24 mouse cellular contexts compared by ENCODE assay signal in the genomic region with DNA sequence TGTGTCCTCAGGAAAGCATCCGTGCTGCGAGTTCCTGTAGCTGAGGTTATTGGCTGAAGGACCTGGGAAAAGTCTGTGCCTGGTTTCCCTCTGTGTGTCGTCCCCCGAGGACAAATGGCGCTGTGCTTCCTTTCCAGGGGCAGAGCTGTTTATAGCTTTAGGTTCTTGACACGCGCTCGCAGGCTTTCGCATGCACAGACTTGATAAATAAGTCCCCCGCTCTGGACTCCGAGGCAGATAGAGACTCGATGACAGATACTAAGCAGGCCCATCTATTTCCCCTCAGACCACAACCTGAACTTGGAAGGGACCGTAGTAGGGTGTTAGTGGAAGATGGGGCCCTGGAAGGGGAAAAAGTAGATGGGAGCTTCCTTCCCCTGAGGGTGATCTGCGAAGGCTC.
DNase-seq lines count a peak whose midpoint lies in the region; ATAC-seq and TF ChIP-seq lines count a peak whose summit lies in the region.
"Had no signal": no experiment of that assay in that cellular context is flagged by ENCODE, and none has a peak within 500 bp of the region (broad histone marks: within the 10 kb centered on the region; RNA-seq: fewer than 3 reads in every experiment).

No protein-coding gene starts in this region.

- no peaks in the 10 kb centered on the region for H3K9me3 ChIP-seq in heart, embryonic 13.5 days
- no peaks in the 10 kb centered on the region for H3K9me3 ChIP-seq in liver, embryonic 11.5 days (ENCODE audit: control insufficient read depth, low read length)
- H3K9me3 ChIP-seq: forebrain, embryonic 10.5 days; kidney, embryonic 15.5 days; midbrain, embryonic 12.5 days; neural tube, embryonic 15.5 days had no signal

- 9% methylated on average over 14 of the region's 14 CpGs for WGBS in heart, embryonic 13.5 days
- WGBS in liver, adult 2 months: 82% methylated on average over 14 of the region's 14 CpGs
- WGBS in liver, embryonic 11.5 days: 58% methylated on average over 14 of the region's 14 CpGs

- TF ChIP-seq CTCF in liver, adult 2 months (IDR thresholded peaks at IDR 0.05; ENCODE audit: low read depth, low read length): no peak

- TF ChIP-seq POLR2A in liver, adult 2 months (IDR thresholded peaks at IDR 0.05; ENCODE audit: extremely low read depth, insufficient read depth, low read length): no peak

- ATAC-seq in heart, embryonic 13.5 days (ENCODE audit: extremely low read depth, insufficient number of reproducible peaks, low FRiP score, low TSS enrichment): peak; percentile 43; the same call in 1 of the 2 replicates
- no peak for ATAC-seq in liver, embryonic 11.5 days (replicated peaks; ENCODE audit: low FRiP score)
- ATAC-seq: liver, postnatal 0 days had no signal

- H3K4me2 ChIP-seq in heart, embryonic 13.5 days: peak overlapping the region; percentile 55
- no peak overlapping the region for H3K4me2 ChIP-seq in liver, embryonic 11.5 days
- H3K4me2 ChIP-seq: hindbrain, embryonic 14.5 days; kidney, embryonic 15.5 days; midbrain, embryonic 12.5 days; neural tube, embryonic 15.5 days had no signal

- peaks cover 24% of the 10 kb centered on the region for H3K27me3 ChIP-seq in heart, embryonic 13.5 days (replicated peaks)
- no peaks in the 10 kb centered on the region for H3K27me3 ChIP-seq in liver, adult 2 months (ENCODE audit: control insufficient read depth, insufficient read depth, low read length)
- no peaks in the 10 kb centered on the region for H3K27me3 ChIP-seq in liver, embryonic 11.5 days (replicated peaks; ENCODE audit: control insufficient read depth, insufficient read depth, low read length)
- H3K27me3 ChIP-seq: kidney, embryonic 15.5 days; midbrain, embryonic 12.5 days; neural tube, embryonic 15.5 days had no signal

- no peaks in the 10 kb centered on the region for H3K36me3 ChIP-seq in heart, embryonic 13.5 days
- H3K36me3 ChIP-seq in liver, adult 2 months (ENCODE audit: control insufficient read depth, insufficient read depth, low read length): no peaks in the 10 kb centered on the region
- no peaks in the 10 kb centered on the region for H3K36me3 ChIP-seq in liver, embryonic 11.5 days (ENCODE audit: control insufficient read depth, insufficient read depth, low read length)
- H3K36me3 ChIP-seq: forebrain, embryonic 10.5 days; kidney, embryonic 15.5 days; midbrain, embryonic 12.5 days; neural tube, embryonic 15.5 days had no signal

- peaks cover 100% of the 10 kb centered on the region for H3K4me1 ChIP-seq in heart, embryonic 13.5 days
- H3K4me1 ChIP-seq in liver, adult 2 months (ENCODE audit: control insufficient read depth, insufficient read depth, low read length): no peaks in the 10 kb centered on the region
- H3K4me1 ChIP-seq in liver, embryonic 11.5 days (replicated peaks; ENCODE audit: control insufficient read depth, insufficient read depth, low read length): no peaks in the 10 kb centered on the region

- H3K9ac ChIP-seq in heart, embryonic 13.5 days: peak overlapping the region; percentile 68
- no peak overlapping the region for H3K9ac ChIP-seq in liver, adult 2 months (ENCODE audit: low read depth, low read length)
- no peak overlapping the region for H3K9ac ChIP-seq in liver, embryonic 11.5 days (ENCODE audit: low read depth, low read length)
- H3K9ac ChIP-seq: kidney, embryonic 15.5 days; liver, postnatal 0 days; midbrain, embryonic 12.5 days; neural tube, embryonic 15.5 days had no signal

- H3K27ac ChIP-seq in heart, embryonic 13.5 days (replicated peaks): peak overlapping the region; percentile 96
- no peak overlapping the region for H3K27ac ChIP-seq in liver, adult 2 months (replicated peaks; ENCODE audit: insufficient read depth, low read depth, low read length)
- H3K27ac ChIP-seq in liver, embryonic 11.5 days (ENCODE audit: low read depth, low read length): no peak overlapping the region
- H3K27ac ChIP-seq: forebrain, embryonic 10.5 days; hindbrain, embryonic 14.5 days; kidney, embryonic 15.5 days; midbrain, embryonic 12.5 days; neural tube, embryonic 15.5 days had no signal

- no peaks in the 10 kb centered on the region for H3K79me2 ChIP-seq in liver, adult 2 months (ENCODE audit: control insufficient read depth, insufficient read depth, low read length)

- H3K4me3 ChIP-seq in heart, embryonic 13.5 days: peak overlapping the region; percentile 7
- H3K4me3 ChIP-seq in liver, adult 2 months (ENCODE audit: insufficient read depth, low read depth, low read length): no peak overlapping the region
- H3K4me3 ChIP-seq in liver, embryonic 11.5 days (ENCODE audit: low read depth, low read length): no peak overlapping the region
- H3K4me3 ChIP-seq: forebrain, embryonic 10.5 days; kidney, embryonic 15.5 days; midbrain, embryonic 12.5 days; neural tube, embryonic 15.5 days had no signal

- DNase-seq in embryo, embryonic 11 days: peak; percentile 43
- no peak for DNase-seq in embryo, embryonic 9.5 days (ENCODE audit: extremely low spot score)
- no peak for DNase-seq in heart, adult 9 months (ENCODE audit: low spot score in 2 of 2)
- peak; percentile 39 for DNase-seq in liver, adult 2 months (ENCODE audit: extremely low read depth, low read depth, low spot score)
- DNase-seq in liver, embryonic 11.5 days (ENCODE audit: low spot score): no peak
- peak; percentile 38 for DNase-seq in yolk sac, embryonic 10.5 days (ENCODE audit: low spot score)
- DNase-seq in cerebellum, adult 11-12 months: no peak
- DNase-seq: adrenal gland, postnatal 10 days; cerebellum, adult 2 months; gastrocnemius, postnatal 10 days; kidney, adult 11 months; kidney, postnatal 36 days; liver, postnatal 0 days; lung, postnatal 10 days; right cerebral cortex, adult 18-20 months; right cerebral cortex, postnatal 4 days; thymus, adult 2 months; thymus, postnatal 4 days had no signal

Comparison
In these comparisons a context has a peak if more than half of its experiments do, and no peak if none do; other contexts are left out.
1. DNase-seq: peak in embryo, embryonic 11 days (single experiment), liver, adult 2 months (single experiment) and yolk sac, embryonic 10.5 days (single experiment); none in embryo, embryonic 9.5 days (single experiment), heart, adult 9 months (0 of 2), liver, embryonic 11.5 days (single experiment) and cerebellum, adult 11-12 months (single experiment).